Mouse (Mus musculus) lung, postnatal 0 days (tissue): ENCODE measurements around the gene Sucla2. TPM values are rescaled to one million over a fixed set of nuclear protein-coding genes. Genes with fewer than 3 reads are reported as not detected.
A peak's percentile ranks its signal among the peaks of the same experiment; 100 is the strongest.

Experiments
- ATAC-seq: fragments of 200-750 bp; cut with Nextera tagmentation; 2 replicates; pipeline ENCODE4 v1.8.0; 2017; ENCODE audit warnings: moderate library complexity
- DNase-seq: peaks from one replicate; pipeline ENCODE4 v3.0.0-alpha.2; 2016; ENCODE audit warnings: low spot score
- H3K27ac ChIP-seq: fragments of 300-500 bp; sonication (generic); 2 replicates; pipeline ENCODE4 v1.5.1; 2014; ENCODE audit warnings: antibody characterized with exemption, mild to moderate bottlenecking, low read length, mixed read lengths
- H3K27me3 ChIP-seq: fragments of 300-500 bp; sonication (generic); replicated peaks from 2 replicates; pipeline ENCODE4 v1.6.1; 2014; ENCODE audit warnings: low read length, mixed read lengths; ENCODE audit not compliant: insufficient read depth
- H3K36me3 ChIP-seq: fragments of 300-500 bp; sonication (generic); 2 replicates; pipeline ENCODE4 v1.6.1; 2014; ENCODE audit warnings: low read length, mixed read lengths; ENCODE audit not compliant: insufficient read depth
- H3K4me1 ChIP-seq: fragments of 300-500 bp; sonication (generic); 2 replicates; pipeline ENCODE4 v1.6.1; 2014; ENCODE audit warnings: antibody characterized with exemption, low read depth, low read length, mixed read lengths; ENCODE audit not compliant: insufficient read depth
- H3K4me2 ChIP-seq: fragments of 300-500 bp; sonication (generic); replicated peaks from 2 replicates; pipeline ENCODE4 v1.6.1; 2014; ENCODE audit warnings: low read depth, mild to moderate bottlenecking, low read length, moderate library complexity, mixed read lengths
- H3K4me3 ChIP-seq: fragments of 300-500 bp; sonication (generic); 2 replicates; pipeline ENCODE4 v1.5.1; 2014; ENCODE audit warnings: low read depth, low read length
- H3K9ac ChIP-seq: fragments of 300-500 bp; sonication (generic); replicated peaks from 2 replicates; pipeline ENCODE4 v1.6.1; 2014; ENCODE audit warnings: low read depth, mild to moderate bottlenecking
- H3K9me3 ChIP-seq: fragments of 300-500 bp; sonication (generic); 2 replicates; pipeline ENCODE4 v1.6.1; 2016; ENCODE audit warnings: low read length, mixed read lengths
- CTCF ChIP-seq: IDR thresholded peaks from 2 replicates; pipeline ENCODE4 v1.5.1; 2016; ENCODE audit warnings: antibody characterized with exemption, mild to moderate bottlenecking
- EP300 ChIP-seq: IDR thresholded peaks from 2 replicates; pipeline ENCODE4 v1.6.1; 2016; ENCODE audit warnings: antibody characterized with exemption, mild to moderate bottlenecking, control low read depth
- WGBS: fragments of 180-500 bp; shearing (Covaris S2); extraction: QIAGEN DNeasy Blood & Tissue Kit; methylation state at CpG from one replicate; pipeline ENCODE4 v1.1.7; 2014; 5-methylcytosine and 5-hydroxymethylcytosine counted together
- polyA plus RNA-seq: library from polyadenylated mRNA; unstranded; fragments of >200 nt; fragmentation: Nextera tagmentation; extraction: Ambion mirVana; gene quantifications from 2 replicates; pipeline ENCODE4 v1.2.1, GENCODE M21; 2015

Sucla2 gene
- polyA plus RNA-seq, 1 experiment from 2014 or later: 80.2 TPM

GRCm38 (mm10) chr14:73632648-73633263, 107.6 kb downstream of the Sucla2 start:
- peak; percentile 18 for DNase-seq
- H3K4me3 ChIP-seq: no peak overlapping the region
- WGBS: 50% methylated on average over 9 of the region's 9 CpGs
- no peak overlapping the region for H3K27ac ChIP-seq
- no peak overlapping the region for H3K4me2 ChIP-seq
- no peak for ATAC-seq
- TF ChIP-seq EP300 (no peak), CTCF (no peak)
- H3K9ac ChIP-seq: no peak overlapping the region
- no peaks in the 10 kb centered on the region for H3K27me3 ChIP-seq
- no peaks in the 10 kb centered on the region for H3K4me1 ChIP-seq
- no peaks in the 10 kb centered on the region for H3K9me3 ChIP-seq
- H3K36me3 ChIP-seq: no peaks in the 10 kb centered on the region

- Histone ChIP-seq H3K4me1 (no peaks in the 10 kb centered on the region), H3K27me3 (no peaks in the 10 kb centered on the region), H3K9ac (no peak overlapping the region), H3K9me3 (no peaks in the 10 kb centered on the region), H3K27ac (no peak overlapping the region), H3K36me3 (no peaks in the 10 kb centered on the region), H3K4me2 (no peak overlapping the region), H3K4me3 (no peak overlapping the region)
- DNase-seq: no peak
- TF ChIP-seq CTCF (no peak), EP300 (no peak)
- 85% methylated on average over 3 of the region's 3 CpGs for WGBS
- ATAC-seq: no peak
Measured at GRCm38 (mm10) chr14:73634356-73634755, 109.2 kb downstream of the Sucla2 start.

- Histone ChIP-seq H3K4me2 (no peak overlapping the region), H3K36me3 (no peaks in the 10 kb centered on the region), H3K4me3 (no peak overlapping the region), H3K9me3 (no peaks in the 10 kb centered on the region), H3K4me1 (no peaks in the 10 kb centered on the region), H3K27me3 (no peaks in the 10 kb centered on the region), H3K27ac (no peak overlapping the region), H3K9ac (no peak overlapping the region)
- DNase-seq: peak; percentile 5
- TF ChIP-seq EP300: no peak
- TF ChIP-seq CTCF: peak; percentile 45
- ATAC-seq: no peak
Measured at GRCm38 (mm10) chr14:73637460-73637859, 112.3 kb downstream of the Sucla2 start.

Other genes with a start within 250 kb of the Sucla2 start
- gene Rb1, start 199.5 kb upstream of the Sucla2 start, polyA plus RNA-seq: 14.3 and 14.7 TPM in 2 replicates
- gene Itm2b, start 140.0 kb upstream of the Sucla2 start, polyA plus RNA-seq: 1,838 and 1,903 TPM in 2 replicates
- gene Med4, start 15.3 kb upstream of the Sucla2 start, polyA plus RNA-seq: 52.8 and 56.1 TPM in 2 replicates
- 2.5 and 2.7 TPM in 2 replicates for gene Nudt15, start 22.9 kb downstream of the Sucla2 start, polyA plus RNA-seq
- not detected in 2 replicates for gene Gm21750, start 135.9 kb downstream of the Sucla2 start, polyA plus RNA-seq